Mouse (Mus musculus) E14TG2a.4 (cell line): ENCODE data around the gene Gm45062.
"Not testable (repeated sequence)": the region's sequence is repeated elsewhere in the genome, so short reads cannot be mapped to it uniquely, and the experiment has no call there.

Experiments
- H3K27me3 ChIP-seq: 2 replicates; pipeline ENCODE4 v1.6.1; 2014; ENCODE audit warnings: low read length, control low read depth; ENCODE audit not compliant: insufficient read depth
- H3K36me3 ChIP-seq: 2 replicates; pipeline ENCODE4 v1.6.1; 2014; ENCODE audit warnings: low read length, control low read depth; ENCODE audit not compliant: insufficient read depth
- H3K4me1 ChIP-seq: replicated peaks from 2 replicates; pipeline ENCODE4 v1.6.1; 2014; ENCODE audit warnings: low read depth, low read length, control low read depth
- H3K4me3 ChIP-seq: replicated peaks from 2 replicates; pipeline ENCODE4 v1.5.1; 2014; ENCODE audit warnings: mild to moderate bottlenecking, low read length
- H3K9me3 ChIP-seq: 2 replicates; pipeline ENCODE4 v1.6.1; 2014; ENCODE audit warnings: low read length, control low read depth
- CTCF ChIP-seq: conservative IDR thresholded peaks from 2 replicates; pipeline ENCODE4 v1.5.1; 2014; ENCODE audit warnings: low read length
- NANOG ChIP-seq: IDR thresholded peaks from 2 replicates; pipeline ENCODE4 v1.6.1; 2014; ENCODE audit warnings: borderline replicate concordance, low read length, mixed read lengths
- POU5F1 ChIP-seq: IDR thresholded peaks from 2 replicates; pipeline ENCODE4 v1.6.1; 2014; ENCODE audit warnings: low read length, borderline replicate concordance

Gm45062 gene

DNA sequence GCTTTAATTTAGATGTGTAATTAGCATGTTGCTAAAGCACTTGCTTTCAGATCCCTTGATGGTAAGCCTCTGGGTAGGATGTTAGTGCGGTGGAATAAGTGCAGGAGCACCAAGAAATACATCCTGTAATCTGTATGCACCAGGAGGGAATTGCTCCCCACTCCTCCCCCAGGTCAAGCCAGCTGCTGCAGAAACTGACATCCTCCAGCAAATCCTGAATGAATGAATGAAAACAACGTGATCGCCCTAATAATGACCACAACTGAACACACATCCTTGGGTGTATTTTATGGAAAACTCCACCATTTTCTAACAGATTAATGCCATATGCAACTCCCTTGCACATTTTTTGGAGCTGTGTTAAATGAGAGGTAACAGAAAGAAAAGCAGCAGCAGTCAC lies 252.2 kb downstream of the Gm45062 start:
- no peak overlapping the region for H3K4me3 ChIP-seq
- peaks cover 18% of the 10 kb centered on the region for H3K4me1 ChIP-seq
- TF ChIP-seq POU5F1 (no peak), CTCF (no peak), NANOG (no peak)
- no peaks in the 10 kb centered on the region for H3K9me3 ChIP-seq
- H3K27me3 ChIP-seq: peaks cover 15% of the 10 kb centered on the region
- no peaks in the 10 kb centered on the region for H3K36me3 ChIP-seq

- no peak overlapping the region for H3K4me3 ChIP-seq
- H3K27me3 ChIP-seq: peaks cover 15% of the 10 kb centered on the region
- H3K36me3 ChIP-seq: no peaks in the 10 kb centered on the region
- no peaks in the 10 kb centered on the region for H3K9me3 ChIP-seq
- TF ChIP-seq NANOG (no peak), POU5F1 (no peak), CTCF (no peak)
- H3K4me1 ChIP-seq: peaks cover 18% of the 10 kb centered on the region
Observed at GRCm38 (mm10) chr6:8512416-8512815, 253.2 kb downstream of the Gm45062 start.

GRCm38 (mm10) chr6:8519687-8520086 lies 260.4 kb downstream of the Gm45062 start:
- Histone ChIP-seq H3K27me3 (no peaks in the 10 kb centered on the region), H3K4me3 (no peak overlapping the region), H3K36me3 (no peaks in the 10 kb centered on the region), H3K9me3 (no peaks in the 10 kb centered on the region), H3K4me1 (no peaks in the 10 kb centered on the region)
- TF ChIP-seq CTCF: no peak
- no peak for TF ChIP-seq NANOG
- TF ChIP-seq POU5F1: no peak

- no peaks in the 10 kb centered on the region for H3K36me3 ChIP-seq
- no peaks in the 10 kb centered on the region for H3K9me3 ChIP-seq
- H3K4me1 ChIP-seq: no peaks in the 10 kb centered on the region
- H3K27me3 ChIP-seq: no peaks in the 10 kb centered on the region
- H3K4me3 ChIP-seq: no peak overlapping the region
- TF ChIP-seq CTCF: no peak
- no peak for TF ChIP-seq POU5F1
- TF ChIP-seq NANOG: no peak
Observed at GRCm38 (mm10) chr6:8521231-8521630, 262.0 kb downstream of the Gm45062 start.

- Histone ChIP-seq H3K36me3 (no peaks in the 10 kb centered on the region), H3K4me1 (no peaks in the 10 kb centered on the region), H3K27me3 (no peaks in the 10 kb centered on the region), H3K4me3 (no peak overlapping the region), H3K9me3 (no peaks in the 10 kb centered on the region)
- no peak for TF ChIP-seq POU5F1
Observed at GRCm38 (mm10) chr6:8524717-8525116, 265.5 kb downstream of the Gm45062 start.

GRCm38 (mm10) chr6:8531104-8531894 lies 272.0 kb downstream of the Gm45062 start:
- TF ChIP-seq CTCF (no peak), NANOG (no peak), POU5F1 (no peak)
- Histone ChIP-seq H3K27me3 (no peaks in the 10 kb centered on the region), H3K4me1 (no peaks in the 10 kb centered on the region), H3K36me3 (no peaks in the 10 kb centered on the region), H3K9me3 (no peaks in the 10 kb centered on the region), H3K4me3 (no peak overlapping the region)

DNA sequence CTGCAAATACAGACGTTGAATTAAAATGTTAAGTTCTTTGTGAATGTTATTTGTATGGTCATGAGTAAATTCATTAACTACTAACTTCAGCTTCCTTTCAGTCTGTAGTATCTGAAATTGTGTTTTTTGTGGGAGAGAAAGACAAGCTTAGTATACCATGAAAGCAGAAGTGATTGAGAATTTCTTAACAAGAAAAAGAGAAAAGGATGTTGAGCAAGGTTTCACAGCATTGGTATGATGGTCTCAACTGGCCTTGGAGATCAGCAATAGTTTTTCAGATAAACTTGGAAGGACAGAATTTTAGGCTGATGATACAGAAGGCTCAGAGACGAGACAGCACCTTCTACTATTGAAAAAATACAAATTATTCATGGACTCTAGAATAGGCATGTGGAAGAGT lies 277.7 kb downstream of the Gm45062 start:
- H3K4me1 ChIP-seq: no peaks in the 10 kb centered on the region
- no peaks in the 10 kb centered on the region for H3K9me3 ChIP-seq
- no peaks in the 10 kb centered on the region for H3K27me3 ChIP-seq
- no peak overlapping the region for H3K4me3 ChIP-seq
- no peaks in the 10 kb centered on the region for H3K36me3 ChIP-seq
- no peak for TF ChIP-seq CTCF
- no peak for TF ChIP-seq NANOG
- no peak for TF ChIP-seq POU5F1

DNA sequence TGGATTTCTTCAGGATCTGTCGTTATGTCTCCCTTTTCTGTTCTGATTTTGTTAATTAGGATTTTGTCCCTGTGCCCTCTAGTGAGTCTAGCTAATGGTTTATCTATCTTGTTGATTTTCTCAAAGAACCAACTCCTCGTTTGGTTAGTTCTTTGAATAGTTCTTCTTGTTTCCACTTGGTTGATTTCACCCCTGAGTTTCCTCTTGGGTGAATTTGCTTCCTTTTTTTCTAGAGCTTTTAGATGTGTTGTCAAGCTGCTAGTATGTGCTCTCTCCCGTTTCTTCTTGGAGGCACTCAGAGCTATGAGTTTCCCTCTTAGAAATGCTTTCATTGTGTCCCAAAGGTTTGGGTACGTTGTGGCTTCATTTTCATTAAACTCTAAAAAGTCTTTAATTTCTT lies 282.3 kb downstream of the Gm45062 start:
- H3K9me3 ChIP-seq, H3K27me3 ChIP-seq, H3K4me1 ChIP-seq, H3K36me3 ChIP-seq, H3K4me3 ChIP-seq: not testable (repeated sequence)

DNA sequence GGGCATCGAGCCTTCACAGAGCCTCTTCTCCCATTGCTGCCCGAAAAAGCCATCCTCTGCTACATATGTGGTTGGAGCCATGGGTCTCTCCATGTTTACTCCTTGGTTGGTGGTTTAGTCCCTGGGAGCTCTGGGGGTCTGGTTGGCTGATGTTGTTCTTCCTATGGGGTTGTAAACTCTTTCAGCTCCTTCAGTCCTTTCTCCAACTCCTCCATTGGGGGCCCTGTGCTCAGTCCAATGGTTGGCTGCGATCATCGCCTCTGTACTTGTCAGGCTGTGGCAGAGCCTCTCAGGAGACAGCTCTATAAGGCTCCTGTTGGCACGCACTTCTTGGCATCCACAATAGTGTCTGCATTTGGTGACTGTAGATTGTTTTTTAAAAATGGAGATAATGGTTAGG lies 285.6 kb downstream of the Gm45062 start:
- no peaks in the 10 kb centered on the region for H3K4me1 ChIP-seq
- H3K9me3 ChIP-seq: no peaks in the 10 kb centered on the region
- H3K36me3 ChIP-seq: no peaks in the 10 kb centered on the region
- no peaks in the 10 kb centered on the region for H3K27me3 ChIP-seq
- no peak overlapping the region for H3K4me3 ChIP-seq
- TF ChIP-seq CTCF (no peak), NANOG (no peak), POU5F1 (no peak)
